In the genomic region with DNA sequence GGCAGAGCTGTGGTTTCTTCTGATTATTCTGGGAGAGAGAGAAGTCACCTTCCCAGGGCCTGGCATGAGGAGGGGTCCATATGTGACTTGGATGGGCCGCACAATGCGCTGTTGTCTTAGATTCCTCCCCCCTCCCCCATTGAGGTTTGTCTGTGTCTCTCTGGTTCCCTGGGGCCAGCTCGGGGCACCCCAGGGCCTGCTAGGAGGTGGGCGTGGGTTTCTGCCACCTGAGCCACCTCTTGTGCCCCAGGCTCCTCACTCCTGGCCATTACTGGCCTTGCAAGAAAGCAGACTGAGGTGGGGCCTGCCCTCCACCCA, we compare ENCODE assay signal across 8 mouse cellular contexts. TPM values are rescaled to one million over a fixed set of nuclear protein-coding genes. Genes with fewer than 3 reads are reported as not detected.
DNase-seq lines count a peak whose midpoint lies in the region; ATAC-seq and TF ChIP-seq lines count a peak whose summit lies in the region.

No protein-coding gene starts in this region.

- peaks cover 69% of the 10 kb centered on the region for H3K4me1 ChIP-seq in heart, embryonic 15.5 days (replicated peaks)
- peaks cover 7% of the 10 kb centered on the region for H3K4me1 ChIP-seq in cortical plate, adult 2 months (ENCODE audit: control insufficient read depth, insufficient read depth, low read length)
- H3K4me1 ChIP-seq in hindbrain, embryonic 15.5 days (replicated peaks) = peaks cover 64% of the 10 kb centered on the region
- peaks cover 30% of the 10 kb centered on the region for H3K4me1 ChIP-seq in midbrain, embryonic 14.5 days (ENCODE audit: control insufficient read depth, insufficient read depth, low read length)

- DNase-seq in heart, postnatal 10 days = no peak
- no peak for DNase-seq in midbrain, embryonic 14.5 days
- DNase-seq in ovary, adult 18-20 months (ENCODE audit: low spot score) = no peak
- DNase-seq in right cerebral cortex, postnatal 4 days = no peak
- DNase-seq in left cerebral cortex, postnatal 10 days (ENCODE audit: extremely low spot score in 1 of 2, low spot score in 2 of 2) = no peak

- intact Hi-C loops in heart, postnatal 10 days (cut with DNase I) = loop anchor here (5.0 kb wide), 1 partner anchor 38 kb away; a partner anchor contains a TSS
- intact Hi-C loops in left cerebral cortex, postnatal 10 days (cut with DNase I) = no loop called here

- TF ChIP-seq CTCF in cortical plate, adult 2 months (IDR thresholded peaks at IDR 0.05; ENCODE audit: extremely low read depth, insufficient read depth, low read length) = no peak

- H3K9me3 ChIP-seq in heart, embryonic 15.5 days (replicated peaks) = no peaks in the 10 kb centered on the region
- no peaks in the 10 kb centered on the region for H3K9me3 ChIP-seq in hindbrain, embryonic 15.5 days
- no peaks in the 10 kb centered on the region for H3K9me3 ChIP-seq in midbrain, embryonic 14.5 days (ENCODE audit: control insufficient read depth, low read length)

- peaks cover 12% of the 10 kb centered on the region for H3K36me3 ChIP-seq in heart, embryonic 15.5 days
- peaks cover 10% of the 10 kb centered on the region for H3K36me3 ChIP-seq in hindbrain, embryonic 15.5 days
- peaks cover 12% of the 10 kb centered on the region for H3K36me3 ChIP-seq in midbrain, embryonic 14.5 days (ENCODE audit: control insufficient read depth, insufficient read depth, low read length)

- H3K4me3 ChIP-seq in heart, embryonic 15.5 days = peak overlapping the region; percentile 98
- peak overlapping the region; percentile 93; the same call in 1 of the 2 replicates for H3K4me3 ChIP-seq in cortical plate, adult 2 months (ENCODE audit: insufficient read depth, low read length)
- peak overlapping the region; percentile 96; the same call in 1 of the 2 replicates for H3K4me3 ChIP-seq in hindbrain, embryonic 15.5 days
- no peak overlapping the region for H3K4me3 ChIP-seq in midbrain, embryonic 14.5 days (replicated peaks; ENCODE audit: low read depth, low read length)

- H3K9ac ChIP-seq in heart, embryonic 15.5 days = peak overlapping the region; percentile 90
- peak overlapping the region; percentile 4; the same call in 1 of the 2 replicates for H3K9ac ChIP-seq in hindbrain, embryonic 15.5 days
- no peak overlapping the region for H3K9ac ChIP-seq in midbrain, embryonic 14.5 days (replicated peaks; ENCODE audit: low read length)

- WGBS in heart, embryonic 15.5 days = 66% methylated on average over 4 of the region's 4 CpGs
- 68% methylated on average over 4 of the region's 4 CpGs for WGBS in hindbrain, embryonic 15.5 days
- 71% methylated on average over 4 of the region's 4 CpGs for WGBS in midbrain, embryonic 14.5 days

- no peak for ATAC-seq in heart, embryonic 15.5 days (replicated peaks; ENCODE audit: insufficient number of reproducible peaks, insufficient read depth, low FRiP score, low read depth)
- no peak for ATAC-seq in hindbrain, embryonic 15.5 days (ENCODE audit: low FRiP score, low read depth)
- no peak for ATAC-seq in midbrain, embryonic 14.5 days (ENCODE audit: low FRiP score, low TSS enrichment)

- H3K27me3 ChIP-seq in heart, embryonic 15.5 days = no peaks in the 10 kb centered on the region
- H3K27me3 ChIP-seq in hindbrain, embryonic 15.5 days = peaks cover 12% of the 10 kb centered on the region
- peaks cover 15% of the 10 kb centered on the region for H3K27me3 ChIP-seq in midbrain, embryonic 14.5 days (ENCODE audit: control insufficient read depth, insufficient read depth, low read length)

- H3K27ac ChIP-seq in heart, embryonic 15.5 days = peak overlapping the region; percentile 92
- H3K27ac ChIP-seq in cortical plate, adult 2 months (ENCODE audit: insufficient read depth, low read length) = no peak overlapping the region
- H3K27ac ChIP-seq in hindbrain, embryonic 15.5 days (replicated peaks) = no peak overlapping the region
- H3K27ac ChIP-seq in midbrain, embryonic 14.5 days (replicated peaks; ENCODE audit: low read depth, low read length) = no peak overlapping the region

- H3K4me2 ChIP-seq in heart, embryonic 15.5 days = peak overlapping the region; percentile 93
- peak overlapping the region; percentile 97 for H3K4me2 ChIP-seq in hindbrain, embryonic 15.5 days
- H3K4me2 ChIP-seq in midbrain, embryonic 14.5 days (ENCODE audit: low read length) = peak overlapping the region; percentile 71; the same call in 1 of the 2 replicates

- TF ChIP-seq POLR2A in cortical plate, adult 2 months (IDR thresholded peaks at IDR 0.05; ENCODE audit: extremely low read depth, insufficient read depth, low read length) = no peak

RNA-seq across cellular contexts. Expression of a gene that starts 4.5 kb away (rescaled TPM):
- polyA plus RNA-seq in heart, embryonic 15.5 days (2015; fragmentation: Nextera tagmentation; extraction: Ambion mirVana) = 25.6 and 31.0 TPM in 2 replicates
- 10 to 100 TPM; 43.7 to 48.0 TPM for total RNA-seq in heart, postnatal 10 days (2021)
- polyA plus RNA-seq in cortical plate, adult 2 months (2012; rRNA removed) = 46.9 and 49.9 TPM in 2 replicates
- polyA plus RNA-seq in hindbrain, embryonic 15.5 days (2015; fragmentation: Nextera tagmentation; extraction: Ambion mirVana) = 15.3 and 16.2 TPM in 2 replicates
- polyA plus RNA-seq in midbrain, embryonic 14.5 days (2014; fragmentation: Nextera tagmentation; extraction: Ambion mirVana) = 8.1 and 12.4 TPM in 2 replicates
- 10 to 100 TPM; 38.7 to 42.6 TPM for total RNA-seq in left cerebral cortex, postnatal 10 days (2021)

RNA-seq across cellular contexts. Expression of a gene that starts 28.2 kb away (rescaled TPM):
- 29.1 and 41.6 TPM in 2 replicates for polyA plus RNA-seq in heart, embryonic 15.5 days (2015; fragmentation: Nextera tagmentation; extraction: Ambion mirVana)
- total RNA-seq in heart, postnatal 10 days (2021) = 10 to 100 TPM; 14.7 to 17.8 TPM
- polyA plus RNA-seq in cortical plate, adult 2 months (2012; rRNA removed) = 21.3 and 22.5 TPM in 2 replicates
- 52.2 and 61.2 TPM in 2 replicates for polyA plus RNA-seq in hindbrain, embryonic 15.5 days (2015; fragmentation: Nextera tagmentation; extraction: Ambion mirVana)
- 49.2 and 55.7 TPM in 2 replicates for polyA plus RNA-seq in midbrain, embryonic 14.5 days (2014; fragmentation: Nextera tagmentation; extraction: Ambion mirVana)
- total RNA-seq in left cerebral cortex, postnatal 10 days (2021) = 10 to 100 TPM; 24.3 to 25.8 TPM

RNA-seq across cellular contexts. Expression of a gene that starts 33.8 kb away (rescaled TPM):
- polyA plus RNA-seq in heart, embryonic 15.5 days (2015; fragmentation: Nextera tagmentation; extraction: Ambion mirVana) = 130 and 153 TPM in 2 replicates
- 100 to 1,000 TPM; 129 to 131 TPM for total RNA-seq in heart, postnatal 10 days (2021)
- polyA plus RNA-seq in cortical plate, adult 2 months (2012; rRNA removed) = 192 and 201 TPM in 2 replicates
- 248 and 259 TPM in 2 replicates for polyA plus RNA-seq in hindbrain, embryonic 15.5 days (2015; fragmentation: Nextera tagmentation; extraction: Ambion mirVana)
- polyA plus RNA-seq in midbrain, embryonic 14.5 days (2014; fragmentation: Nextera tagmentation; extraction: Ambion mirVana) = 236 and 240 TPM in 2 replicates
- 100 to 1,000 TPM; 127 to 130 TPM for total RNA-seq in left cerebral cortex, postnatal 10 days (2021)

RNA-seq across cellular contexts. Expression of a gene that starts 36.9 kb away (rescaled TPM):
- 350 and 441 TPM in 2 replicates for polyA plus RNA-seq in heart, embryonic 15.5 days (2015; fragmentation: Nextera tagmentation; extraction: Ambion mirVana)
- 1,000 to 10,000 TPM; 1,333 to 1,385 TPM for total RNA-seq in heart, postnatal 10 days (2021)
- polyA plus RNA-seq in cortical plate, adult 2 months (2012; rRNA removed) = 1,040 and 1,088 TPM in 2 replicates
- 532 and 536 TPM in 2 replicates for polyA plus RNA-seq in hindbrain, embryonic 15.5 days (2015; fragmentation: Nextera tagmentation; extraction: Ambion mirVana)
- 479 and 528 TPM in 2 replicates for polyA plus RNA-seq in midbrain, embryonic 14.5 days (2014; fragmentation: Nextera tagmentation; extraction: Ambion mirVana)
- 1,000 to 10,000 TPM; 1,077 to 1,083 TPM for total RNA-seq in left cerebral cortex, postnatal 10 days (2021)

RNA-seq across cellular contexts. Expression of a gene that starts 40.8 kb away (rescaled TPM):
- 0.48 and 0.99 TPM in 2 replicates for polyA plus RNA-seq in heart, embryonic 15.5 days (2015; fragmentation: Nextera tagmentation; extraction: Ambion mirVana)
- total RNA-seq in heart, postnatal 10 days (2021) = 1 to 10 TPM; 1.2 to 2.4 TPM
- polyA plus RNA-seq in cortical plate, adult 2 months (2012; rRNA removed) = 0.42 TPM in 2 replicates
- 0.30 and 0.39 TPM in 2 replicates for polyA plus RNA-seq in hindbrain, embryonic 15.5 days (2015; fragmentation: Nextera tagmentation; extraction: Ambion mirVana)
- polyA plus RNA-seq in midbrain, embryonic 14.5 days (2014; fragmentation: Nextera tagmentation; extraction: Ambion mirVana) = 0.09 and 0.31 TPM in 2 replicates
- total RNA-seq in left cerebral cortex, postnatal 10 days (2021) = under 1 TPM; 0.28 to 0.30 TPM
